Mouse (Mus musculus) gonadal fat pad, adult 2 months (tissue): ENCODE data around the gene Gm20388. TPM values are rescaled to one million over a fixed set of nuclear protein-coding genes. Genes with fewer than 3 reads are reported as not detected.
"Not testable (repeated sequence)": the region's sequence is repeated elsewhere in the genome, so short reads cannot be mapped to it uniquely, and the experiment has no call there.

Experiments
- DNase-seq: peaks from one replicate; pipeline ENCODE4 v3.0.0-alpha.2; 2012; ENCODE audit warnings: low read depth
- polyA plus RNA-seq: library from polyadenylated mRNA; depleted of rRNA; stranded (reverse); fragments of >200 nt; gene quantifications from 2 replicates; pipeline ENCODE4 v1.2.3, GENCODE M21; 2012

The Gm20388 gene
- polyA plus RNA-seq, 1 experiment: 119 TPM

DNA sequence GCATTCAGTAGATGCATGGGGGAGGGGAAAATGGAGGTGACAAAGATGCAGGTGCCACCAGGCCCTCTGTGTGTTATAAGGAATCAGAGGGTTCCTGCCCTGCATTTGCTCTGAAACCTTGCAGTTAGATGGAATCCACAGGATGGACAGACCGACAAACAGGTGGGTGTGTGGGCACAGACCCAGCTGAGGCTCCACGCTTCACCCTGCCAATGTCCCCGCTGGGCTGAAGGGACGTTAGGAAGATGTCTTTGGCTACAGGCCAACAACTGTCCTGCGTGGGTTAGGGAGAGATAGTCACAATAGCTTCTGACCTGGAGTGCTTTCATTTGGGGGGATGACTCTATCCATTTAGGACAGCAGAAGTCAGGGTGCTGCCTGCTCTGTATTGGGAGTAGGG is 399.4 kb downstream of the Gm20388 start:
- DNase-seq: no peak

DNA sequence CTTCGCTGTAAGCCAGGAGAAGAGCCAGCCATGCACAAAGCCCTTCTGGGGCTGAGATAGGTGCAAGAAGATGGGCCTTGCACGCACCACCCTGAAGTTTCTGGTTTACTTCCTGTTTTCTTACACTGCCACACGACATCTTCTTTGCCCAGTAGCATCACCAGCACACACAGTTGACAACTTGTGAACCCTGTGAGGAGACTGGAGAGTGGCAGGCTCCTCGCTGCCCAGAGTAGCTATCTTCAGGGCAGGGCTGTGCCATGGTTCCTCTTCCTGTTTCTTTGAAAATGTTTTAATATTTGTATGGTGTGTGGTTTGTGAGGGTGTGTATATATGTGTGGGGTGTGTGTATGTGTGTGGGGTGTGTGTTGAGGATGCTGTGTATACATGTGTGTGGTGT is 401.8 kb downstream of the Gm20388 start:
- DNase-seq: no peak

DNA sequence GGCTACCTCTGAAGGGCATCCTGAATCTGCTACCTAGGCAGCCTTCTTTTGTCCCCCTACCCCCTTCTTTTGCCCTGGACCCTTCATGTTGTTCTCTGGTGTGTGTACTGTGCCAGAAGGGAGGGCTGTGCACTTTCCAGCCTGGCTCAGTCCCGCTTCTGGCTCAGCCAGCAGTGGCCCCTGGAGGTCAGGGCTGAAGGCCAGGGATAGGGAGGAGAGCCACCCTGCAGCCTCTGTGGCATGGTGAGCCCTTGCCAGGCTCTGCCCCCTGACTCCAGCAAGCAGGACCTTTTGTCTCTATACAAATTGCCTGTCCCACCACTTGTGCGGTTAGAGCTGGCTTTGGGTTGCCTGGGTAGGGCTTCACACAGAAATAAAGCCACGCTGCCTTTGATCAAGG is 403.0 kb downstream of the Gm20388 start:
- DNase-seq: no peak

DNA sequence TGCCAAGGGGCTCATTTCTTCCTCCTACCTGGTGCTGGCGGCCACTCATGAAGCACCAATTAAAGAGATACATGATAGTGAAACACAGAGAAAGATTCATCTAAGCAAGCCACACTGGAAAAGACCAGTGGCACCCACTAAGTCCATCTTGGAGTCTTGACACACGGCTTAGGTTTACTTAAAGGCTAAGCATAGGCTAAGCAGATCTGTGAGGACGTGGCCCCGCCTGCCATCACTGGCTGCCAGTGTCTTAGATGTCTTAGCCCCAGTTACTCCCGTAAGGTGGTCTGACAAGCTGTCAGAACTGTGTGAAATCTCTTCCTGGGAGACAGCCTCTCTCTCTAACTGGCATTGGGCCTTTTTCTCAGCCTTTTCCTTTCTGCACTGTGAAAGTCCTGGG is 404.3 kb downstream of the Gm20388 start:
- DNase-seq: no peak

DNA sequence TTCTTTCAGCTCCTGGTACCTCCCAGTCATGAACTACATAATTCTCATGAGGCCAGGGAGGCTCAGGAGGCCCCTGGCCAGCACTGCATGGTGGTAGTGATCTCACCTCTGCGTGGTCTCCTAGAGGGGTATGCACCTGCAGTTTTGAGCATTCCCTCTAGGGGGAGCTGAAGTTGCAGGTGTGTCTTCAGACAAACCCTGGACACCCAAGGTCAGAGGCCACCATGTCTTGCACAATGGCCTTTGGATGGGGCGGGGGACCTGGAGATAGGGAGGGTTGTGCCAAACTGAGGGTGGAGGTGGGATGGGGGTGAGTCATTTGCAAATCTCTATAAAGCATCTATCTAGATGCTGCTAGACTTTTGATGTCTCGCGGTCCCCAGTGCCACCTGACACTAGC is 405.0 kb downstream of the Gm20388 start:
- DNase-seq: no peak

DNA sequence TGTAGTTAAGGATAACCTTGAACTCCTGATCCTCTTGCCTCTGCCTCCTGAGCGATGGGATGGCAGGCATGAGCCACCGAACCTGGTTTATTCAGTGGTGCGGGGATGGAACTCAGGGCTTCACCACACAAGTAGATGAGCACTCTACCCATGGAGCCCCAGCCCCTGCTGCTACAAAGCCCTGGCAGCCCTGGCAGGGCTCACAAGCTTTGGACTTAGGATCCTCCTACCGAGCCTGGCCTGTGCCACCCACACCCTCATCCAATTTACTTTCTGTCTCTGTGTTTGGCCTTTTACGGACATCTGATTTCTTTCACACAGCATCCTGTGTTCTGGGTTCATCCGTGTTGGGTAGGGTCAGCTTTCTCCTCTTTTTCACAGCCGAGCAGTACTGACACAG is 406.1 kb downstream of the Gm20388 start:
- DNase-seq: no peak

DNA sequence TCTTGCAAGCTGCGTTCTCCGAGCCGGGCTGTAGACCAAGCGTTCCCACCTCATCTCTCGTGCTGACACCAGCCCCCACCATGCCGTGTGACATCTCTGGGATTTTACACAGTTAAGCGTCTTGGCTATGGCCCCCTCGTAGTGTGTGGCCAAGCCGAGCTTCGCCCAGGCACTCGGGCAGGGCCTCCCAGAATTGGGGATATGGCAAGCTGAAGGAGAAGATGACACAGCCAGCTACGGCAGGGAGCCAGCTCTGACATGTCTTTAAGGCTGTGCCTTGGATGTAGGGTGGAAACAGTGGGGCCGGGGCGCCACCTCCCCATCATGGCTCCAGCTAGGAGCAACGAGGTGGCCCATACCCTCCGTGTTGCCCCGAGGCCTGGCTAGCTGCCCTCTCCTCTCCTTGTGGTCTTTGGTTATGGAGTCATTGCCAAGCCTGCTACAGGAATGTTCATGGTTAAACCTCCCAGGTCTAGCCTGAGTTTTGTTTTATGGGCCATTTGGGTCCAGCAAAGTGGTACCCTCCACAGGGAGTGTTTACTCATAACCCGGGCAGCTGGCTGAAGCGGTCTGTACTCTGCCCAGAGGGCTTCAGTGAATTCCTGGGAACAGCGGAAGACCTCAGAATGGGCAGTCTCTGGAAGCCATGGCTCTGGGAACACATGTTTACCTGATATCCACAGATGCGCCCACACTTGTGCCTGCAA is 406.6 kb downstream of the Gm20388 start:
- DNase-seq: no peak

DNA sequence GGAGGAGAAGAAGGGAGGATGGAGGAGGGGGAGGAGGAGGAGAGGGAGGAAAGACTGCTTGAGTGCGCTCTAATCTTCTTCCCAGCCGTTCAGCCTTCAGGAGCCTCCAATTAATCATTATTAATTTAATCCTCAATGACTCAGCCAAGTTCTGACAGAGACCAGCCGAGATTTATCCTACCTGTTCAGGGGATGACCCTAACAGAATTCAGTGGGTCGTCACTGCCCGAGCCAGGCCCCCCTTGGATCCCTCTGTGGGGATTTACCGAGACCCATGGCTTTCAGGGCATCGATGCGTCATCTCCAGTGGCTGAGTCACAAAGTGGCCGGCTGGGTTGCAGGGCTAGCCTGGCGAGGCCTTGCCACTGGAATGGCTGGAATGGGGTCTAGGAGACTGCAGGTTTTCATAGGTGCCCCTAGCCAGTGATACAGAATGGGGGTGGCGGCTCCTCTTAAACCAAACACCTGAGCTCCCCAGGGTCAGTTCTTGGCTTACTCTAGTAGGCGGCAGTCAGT is 407.9 kb downstream of the Gm20388 start:
- DNase-seq: no peak

DNA sequence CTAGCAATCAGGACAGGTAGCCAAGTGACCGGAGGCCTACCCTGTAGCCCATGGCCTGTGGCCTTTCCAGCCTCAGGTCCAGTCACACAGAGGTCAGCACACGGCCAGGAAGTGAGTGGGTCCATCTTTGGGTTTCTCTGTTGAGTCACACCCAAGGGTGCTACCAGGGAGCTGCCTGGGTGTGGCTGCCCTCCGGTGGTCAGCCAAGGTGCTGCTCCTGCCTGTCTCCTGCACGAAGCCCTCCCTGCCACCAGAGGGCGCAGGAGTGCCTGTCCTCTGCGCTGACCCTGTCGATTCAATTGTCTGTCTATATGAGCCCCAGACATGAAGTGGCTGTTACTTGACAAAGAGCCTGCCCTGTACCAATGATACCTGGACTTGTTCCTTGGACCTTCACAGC is 408.8 kb downstream of the Gm20388 start:
- DNase-seq: no peak

DNA sequence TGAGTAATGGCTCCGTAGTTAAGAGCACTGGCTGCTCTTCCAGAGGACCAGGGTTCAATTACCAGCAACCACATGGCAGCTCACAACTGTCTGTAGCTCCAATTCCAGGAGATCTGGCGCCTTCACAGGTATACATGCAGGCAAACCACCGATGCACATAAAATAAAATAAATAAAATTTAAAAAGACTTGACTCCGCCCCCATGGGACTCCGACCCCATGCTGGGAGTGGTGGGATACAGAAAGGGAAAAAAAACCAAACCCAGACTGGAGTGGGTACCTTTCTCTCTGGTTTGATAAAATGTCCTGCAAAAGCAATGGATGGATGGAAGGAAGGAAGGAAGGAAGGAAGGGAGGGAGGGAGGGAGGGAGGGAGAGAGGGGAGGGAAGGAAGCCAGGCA is 409.5 kb downstream of the Gm20388 start:
- no peak for DNase-seq

DNA sequence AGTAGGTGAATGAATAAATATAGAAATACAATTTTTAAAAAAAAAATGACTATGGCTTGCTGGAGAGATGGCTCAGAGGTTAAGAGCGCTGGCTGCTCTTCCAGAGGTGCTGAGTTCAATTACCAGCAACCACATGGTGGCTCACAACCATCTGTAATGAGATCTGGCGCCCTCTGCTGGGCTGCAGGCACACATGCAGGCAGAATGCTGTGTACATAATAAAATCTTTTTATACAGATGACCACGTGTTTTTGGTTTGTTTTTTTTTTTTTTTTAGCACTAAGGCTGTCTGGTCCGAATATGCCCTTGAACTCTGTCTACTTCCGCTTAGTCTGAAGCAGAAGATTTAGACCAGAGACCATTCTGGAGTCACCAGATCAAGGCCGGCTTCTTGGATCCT is 411.1 kb downstream of the Gm20388 start:
- DNase-seq: no peak

DNA sequence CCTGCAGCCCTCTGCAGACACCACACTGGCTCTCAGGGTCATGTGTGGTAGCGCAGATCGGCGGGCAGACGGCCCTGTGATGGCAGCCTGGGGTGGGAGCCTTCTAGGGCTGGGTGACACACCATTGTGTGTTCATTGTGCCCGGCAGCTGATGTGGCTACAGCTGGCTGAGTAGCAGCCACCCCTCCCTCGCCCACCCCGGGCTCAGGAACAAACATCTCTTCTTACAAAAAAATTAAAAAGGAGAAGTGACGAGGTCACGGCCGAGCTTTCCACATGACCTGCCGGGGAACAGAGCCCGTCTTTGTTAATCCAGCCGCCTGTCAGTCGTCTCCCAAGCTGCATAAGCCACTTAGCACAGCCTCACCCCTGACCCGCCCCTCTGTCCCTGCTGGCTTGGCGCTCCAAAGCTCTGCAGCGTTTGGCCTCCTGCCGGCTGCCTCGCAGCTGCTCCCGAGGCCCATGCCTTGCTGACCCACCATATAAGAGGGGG is 412.4 kb downstream of the Gm20388 start:
- no peak for DNase-seq

DNA sequence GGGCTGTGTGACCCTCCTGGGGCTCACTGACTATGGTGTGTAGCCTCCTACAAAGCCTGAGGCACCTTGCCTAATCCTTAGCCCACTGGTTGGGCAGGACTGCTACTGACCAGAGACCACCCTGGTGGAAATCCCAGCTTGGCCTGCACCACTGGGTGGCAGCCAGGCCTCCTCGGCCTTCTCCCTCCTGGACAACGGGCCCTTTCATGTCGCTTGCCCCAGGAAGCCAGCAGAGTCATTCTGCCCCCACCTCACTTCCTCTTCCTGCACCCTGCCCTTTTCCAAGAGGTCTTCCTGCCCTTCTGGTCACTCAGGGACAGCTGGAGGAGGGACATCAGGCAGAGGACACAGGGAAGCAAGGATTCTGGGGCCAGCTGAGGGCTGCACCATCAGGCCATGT is 413.9 kb downstream of the Gm20388 start:
- no peak for DNase-seq

DNA sequence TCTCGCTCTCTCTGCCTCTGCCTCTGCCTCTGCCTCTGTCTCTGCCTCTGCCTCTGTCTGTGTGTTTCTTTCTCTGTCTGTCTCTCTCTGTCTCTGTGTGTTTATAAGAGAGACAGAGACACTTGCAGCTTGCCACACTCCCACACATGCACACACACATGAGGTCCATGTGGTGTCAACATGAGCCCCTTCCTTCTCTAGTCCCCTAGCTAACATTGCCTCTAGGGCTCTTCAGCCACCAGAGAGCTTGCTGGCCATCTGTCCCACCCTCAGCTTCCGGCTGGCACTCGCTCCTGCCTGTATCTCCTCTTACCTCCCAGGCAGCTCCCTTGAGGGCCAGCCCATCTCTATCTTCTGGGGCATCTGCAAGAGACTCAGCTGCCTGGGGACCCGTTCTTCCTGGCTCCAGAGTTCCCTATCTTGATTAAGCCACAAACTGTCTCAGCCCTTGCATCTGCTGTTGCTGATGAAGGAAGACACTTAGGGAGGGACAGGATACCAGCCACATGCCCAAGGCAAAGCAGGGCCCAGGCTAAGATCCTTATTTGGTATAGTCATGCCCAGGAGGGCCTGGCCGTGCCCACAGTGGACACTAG is 414.6 kb downstream of the Gm20388 start:
- DNase-seq: no peak

DNA sequence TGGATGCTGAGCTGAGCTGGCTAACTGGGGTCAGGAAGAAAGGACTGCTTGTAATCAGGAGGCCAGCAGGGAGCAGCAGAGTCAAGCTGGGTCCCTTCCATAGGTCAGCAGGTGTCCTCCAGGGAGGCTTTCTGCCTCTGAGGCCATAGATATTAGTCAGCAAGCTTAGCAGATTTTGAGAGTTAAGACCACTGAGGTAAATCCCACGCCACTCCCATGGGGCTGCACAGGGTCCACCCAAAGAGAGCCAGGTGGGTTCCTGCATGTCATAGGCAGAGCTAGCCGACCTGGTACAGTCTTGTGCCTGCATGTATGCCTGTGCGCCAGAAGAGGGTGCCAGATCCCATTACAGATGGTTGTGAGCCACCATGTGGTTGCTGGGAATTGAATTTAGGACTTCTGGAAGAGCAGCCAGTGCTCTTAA is 416.5 kb downstream of the Gm20388 start:
- DNase-seq: no peak

DNA sequence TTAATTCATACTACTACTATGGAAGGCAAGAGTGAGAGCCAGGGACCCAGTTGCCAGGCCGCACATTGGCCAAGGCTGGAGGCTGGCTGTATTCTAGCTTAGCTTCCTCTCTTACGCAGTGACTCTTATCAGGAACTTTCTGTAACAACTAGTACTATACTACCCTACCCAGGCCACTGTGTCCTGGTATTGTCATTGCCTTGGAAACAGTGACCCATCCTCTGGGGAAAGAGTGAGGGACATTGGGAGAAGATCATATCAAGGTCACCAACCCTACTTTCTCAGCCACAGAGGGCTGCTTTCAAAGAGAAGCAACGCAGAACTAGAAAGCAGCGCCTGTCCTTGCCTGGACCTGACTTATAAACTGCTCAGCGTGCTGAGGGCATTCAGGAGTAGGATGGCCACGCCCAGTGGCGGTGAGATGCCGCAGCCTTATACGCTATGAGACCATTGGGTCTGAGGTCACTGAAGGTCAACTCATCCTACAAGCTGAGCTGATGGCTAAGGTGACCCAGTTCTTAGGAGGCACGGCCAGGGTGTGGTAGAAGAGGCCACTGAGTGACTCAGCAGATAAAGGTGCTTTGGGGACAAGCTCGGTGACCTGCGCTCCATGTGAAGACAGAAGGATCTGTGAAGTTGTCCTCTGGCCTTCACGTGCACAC is 417.9 kb downstream of the Gm20388 start:
- DNase-seq: no peak

DNA sequence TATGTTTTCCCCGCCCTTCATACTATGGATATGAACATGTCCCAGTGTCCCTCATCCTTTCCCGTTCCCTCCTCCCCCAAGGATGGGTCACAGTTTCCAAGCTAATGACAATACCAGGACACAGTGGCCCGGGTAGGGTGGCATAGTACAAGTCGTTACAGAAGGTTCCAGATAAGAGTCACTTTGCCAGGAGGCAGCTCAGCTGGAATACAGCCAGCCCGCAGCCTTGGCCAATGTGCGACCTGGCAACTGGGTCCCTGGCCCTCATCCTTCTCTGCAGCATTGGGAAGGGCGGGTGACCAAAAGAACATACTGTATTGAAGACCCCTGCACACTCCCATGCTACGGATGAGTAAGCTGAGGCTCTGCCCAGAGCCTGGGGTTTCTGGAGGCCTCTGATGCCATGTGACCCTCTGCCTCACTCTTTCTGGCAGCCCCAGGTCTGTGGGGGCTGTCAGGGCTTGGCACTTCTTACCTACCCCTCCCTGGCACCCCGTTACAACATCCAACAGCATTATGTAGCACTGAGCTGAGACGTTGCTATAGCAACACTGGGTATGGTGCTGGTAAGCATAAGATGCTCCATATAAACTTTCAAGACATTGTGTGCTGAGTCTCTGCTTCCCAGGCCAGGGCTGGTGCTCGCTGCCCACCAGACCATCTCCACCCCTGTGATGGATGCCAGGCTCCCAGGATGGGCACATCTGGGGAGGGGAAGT is 418.5 kb downstream of the Gm20388 start:
- DNase-seq: no peak

DNA sequence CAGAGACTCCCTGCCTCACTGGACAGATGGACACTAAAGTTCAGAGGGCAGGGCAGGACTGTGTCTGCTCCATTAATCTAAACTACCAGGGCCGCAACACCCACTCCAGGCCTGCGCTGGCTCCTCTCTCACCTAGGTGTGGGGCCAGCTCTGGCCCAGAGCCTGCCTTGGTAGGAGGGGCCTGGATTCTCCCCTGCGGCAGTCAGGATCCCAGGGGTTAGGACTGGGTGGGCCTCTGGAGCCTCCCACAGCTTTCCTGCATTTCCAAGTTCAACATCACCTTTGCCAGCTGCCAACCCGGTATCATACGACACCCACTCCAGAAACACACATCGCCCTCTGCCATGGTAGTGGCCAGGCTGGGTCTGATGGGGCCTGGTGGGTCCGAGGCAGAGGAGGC is 420.4 kb downstream of the Gm20388 start:
- no peak for DNase-seq

DNA sequence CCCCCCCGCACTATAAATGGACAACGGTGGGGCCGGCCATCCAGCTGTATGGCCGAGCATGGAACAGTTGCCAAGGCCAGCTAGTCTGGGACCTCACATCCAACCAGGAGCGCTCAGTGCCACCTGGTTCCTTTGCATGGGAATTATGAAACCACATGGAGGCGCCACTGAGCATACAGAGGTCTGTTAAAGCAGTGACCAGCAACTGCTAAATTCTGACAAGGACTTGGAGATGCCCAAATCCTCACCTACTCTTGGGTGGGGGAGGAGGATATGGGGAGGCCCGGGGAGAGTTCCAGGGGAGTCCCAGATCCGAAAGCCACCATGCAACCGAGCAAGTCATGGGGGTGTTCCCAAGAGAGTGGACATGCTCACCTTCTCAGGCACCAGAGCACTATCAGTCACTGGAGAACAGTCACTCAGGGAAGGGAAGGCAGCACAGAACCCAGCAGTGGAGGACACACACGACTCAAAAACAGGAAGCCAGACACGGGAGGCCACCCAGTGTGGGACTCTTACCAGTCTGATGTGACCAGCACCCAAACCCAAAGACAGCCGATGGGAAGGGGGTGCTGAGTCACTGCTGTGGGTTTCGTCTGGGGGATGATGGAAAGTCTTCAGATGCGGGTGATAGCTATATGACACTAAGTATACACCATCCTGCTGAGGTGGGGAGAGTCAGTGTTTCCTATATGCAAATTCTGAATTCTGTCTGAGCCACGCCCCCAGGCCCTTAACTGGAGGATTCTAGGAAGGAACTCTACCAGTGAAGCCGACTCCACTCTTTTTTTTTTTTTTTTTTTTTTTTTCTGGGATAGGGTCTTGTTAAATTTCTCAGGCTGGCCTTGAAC is 422.0 kb downstream of the Gm20388 start:
- no peak for DNase-seq

DNA sequence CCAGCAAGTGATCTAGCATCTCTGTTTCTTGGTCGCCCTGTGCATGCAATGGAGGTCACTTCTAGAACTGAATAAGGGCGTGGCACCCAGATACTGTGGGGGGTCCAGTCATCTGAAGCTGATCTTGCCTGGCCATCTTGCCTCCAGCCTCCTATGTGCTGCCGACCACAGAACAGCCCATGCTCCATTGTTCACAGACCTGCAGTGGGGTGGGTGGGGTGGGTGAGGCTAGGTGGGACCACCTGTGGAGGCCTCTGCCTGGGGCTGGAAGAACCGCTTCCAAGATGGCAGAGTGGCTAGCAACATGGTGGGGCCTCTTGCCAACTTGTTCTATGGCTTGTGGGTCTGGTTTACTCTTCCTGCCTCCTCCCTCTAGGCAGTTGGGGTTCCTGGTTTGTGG is 423.0 kb downstream of the Gm20388 start:
- DNase-seq: no peak

DNA sequence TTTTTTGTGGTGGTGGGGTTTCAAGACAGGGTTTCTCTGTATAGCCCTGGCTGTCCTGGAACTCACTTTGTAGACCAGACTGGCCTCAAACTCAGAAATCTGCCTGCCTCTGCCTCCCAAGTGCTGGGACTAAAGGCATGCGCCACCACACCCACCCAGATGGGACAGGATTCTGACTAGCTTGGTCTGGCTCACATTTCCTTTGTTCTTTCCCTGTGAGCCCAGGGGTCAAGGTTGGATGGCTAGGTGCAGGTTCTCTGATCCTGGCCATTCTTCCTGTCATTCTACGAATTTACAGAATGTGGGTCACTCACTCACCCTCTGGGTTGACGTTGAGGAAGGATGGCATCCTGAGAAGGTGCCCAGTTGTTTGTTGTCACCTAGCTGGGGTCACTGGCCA is 423.6 kb downstream of the Gm20388 start:
- not testable (repeated sequence) for DNase-seq
